Mouse (Mus musculus): ENCODE data around the gene Olfr632.
"Not testable (repeated sequence)": the region's sequence is repeated elsewhere in the genome, so short reads cannot be mapped to it uniquely, and the experiment has no call there.

The Olfr632 gene

GRCm38 (mm10) chr7:103934264-103934663, at the start of gene Olfr632:
Gene Olfr632, plus strand, starts transcription at chr7:103934347.
- no peak for DNase-seq

GRCm38 (mm10) chr7:103886152-103886551, 48.0 kb upstream of the Olfr632 start, which contains the start of gene Olfr66:
Gene Olfr66, minus strand, starts transcription at chr7:103886252.
- no peak for DNase-seq

- DNase-seq, result no peak
Measured at GRCm38 (mm10) chr7:103894385-103894784, 39.8 kb upstream of the Olfr632 start, which contains the start of gene Olfr64. Gene Olfr64, minus strand, starts transcription at chr7:103894485.

DNA sequence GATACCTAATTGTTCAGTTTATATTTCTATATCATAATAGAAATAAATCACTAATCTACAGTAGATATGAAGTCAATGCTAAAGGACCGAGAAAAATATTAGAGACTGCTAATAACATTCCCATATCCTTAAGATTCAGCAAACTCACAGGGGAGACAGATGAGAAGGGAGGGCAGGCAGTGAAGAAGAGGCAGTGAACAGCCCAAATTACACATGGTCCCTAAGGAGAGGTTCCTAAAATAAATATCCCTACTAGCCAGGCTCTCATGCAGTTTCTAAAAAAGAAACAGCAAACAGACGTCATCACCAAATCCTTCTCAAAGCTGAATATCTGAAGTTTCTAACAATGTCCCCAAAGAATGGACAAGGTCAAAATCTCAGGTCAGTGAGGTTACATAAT, 31.0 kb upstream of the Olfr632 start, which contains the start of gene Olfr65:
Olfr65 (plus strand) TSS at position 301 of the 400 bp plus-strand sequence.
- DNase-seq, result no peak

DNA sequence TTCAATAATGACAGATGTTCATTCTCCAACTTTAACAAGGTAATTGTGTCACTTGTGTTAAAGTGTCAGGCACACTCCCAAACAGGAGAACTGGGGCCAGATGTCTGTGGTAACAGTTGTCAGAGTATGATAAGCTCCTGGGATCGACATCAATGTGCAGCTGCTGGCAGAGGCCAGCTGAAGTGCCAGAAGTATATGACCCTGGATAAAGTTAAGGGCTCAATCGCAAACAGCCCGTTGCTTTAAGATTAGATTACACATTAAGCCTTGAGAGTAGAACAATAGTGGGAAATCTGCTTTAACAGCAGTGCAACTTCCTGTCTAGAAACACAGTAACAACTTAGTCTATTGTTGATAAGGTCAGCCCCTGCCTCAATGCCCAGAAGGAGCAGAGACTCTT, 24.1 kb upstream of the Olfr632 start:
- no peak for DNase-seq

DNA sequence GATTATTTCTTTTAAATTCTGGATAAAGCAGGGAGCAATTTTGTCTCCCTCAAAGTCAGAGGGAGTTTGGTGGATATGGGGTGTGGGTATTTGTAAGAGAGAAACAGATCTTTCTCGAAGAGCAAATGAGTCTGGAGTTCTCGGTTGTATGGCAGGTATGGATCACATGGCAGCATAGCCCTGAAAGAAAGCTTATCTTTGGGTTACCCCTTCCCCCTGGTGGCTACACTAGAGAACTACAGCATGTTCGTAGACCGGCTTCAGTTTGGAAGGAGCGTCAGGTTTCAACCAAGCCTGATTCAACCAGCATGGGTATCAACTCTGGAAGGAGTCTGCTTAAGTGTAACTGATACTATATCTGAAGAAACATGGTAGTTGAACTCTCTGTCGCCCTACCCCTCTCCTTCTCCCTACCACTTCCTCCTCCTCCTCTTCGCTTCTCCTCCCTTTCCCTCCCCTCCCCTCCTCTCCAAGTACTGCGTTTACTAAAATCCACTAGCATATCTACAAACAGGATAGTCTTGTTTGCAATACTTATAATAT, 21.1 kb upstream of the Olfr632 start:
- DNase-seq, result no peak

- no peak for DNase-seq
Measured at GRCm38 (mm10) chr7:103915338-103915737, 18.8 kb upstream of the Olfr632 start.

GRCm38 (mm10) chr7:103928525-103928924, 5.6 kb upstream of the Olfr632 start, which contains the start of gene Olfr631:
Gene Olfr631, plus strand, starts transcription at chr7:103928825.
- no peak for DNase-seq

- no peak for DNase-seq
Measured at GRCm38 (mm10) chr7:103942730-103943129, 8.6 kb downstream of the Olfr632 start.

- no peak for DNase-seq
Measured at GRCm38 (mm10) chr7:103944137-103944536, 10.0 kb downstream of the Olfr632 start, which contains the start of gene Olfr633. Gene Olfr633, plus strand, starts transcription at chr7:103944437.

GRCm38 (mm10) chr7:103966873-103967272, 32.7 kb downstream of the Olfr632 start:
- DNase-seq, result not testable (repeated sequence)

GRCm38 (mm10) chr7:103970852-103971251, 36.7 kb downstream of the Olfr632 start, which contains the start of gene Olfr635:
Gene Olfr635, plus strand, starts transcription at chr7:103971152.
- no peak for DNase-seq

GRCm38 (mm10) chr7:103971782-103972181, 37.6 kb downstream of the Olfr632 start:
- DNase-seq, result no peak
